Mouse (Mus musculus): ENCODE measurements at regions not wholly inside any gene's neighbourhood (a gene's known extent, or its start where the extent isn't known, plus 50 kb on each side); places are given as distances from the start of the nearest gene placed in this dataset.

DNA sequence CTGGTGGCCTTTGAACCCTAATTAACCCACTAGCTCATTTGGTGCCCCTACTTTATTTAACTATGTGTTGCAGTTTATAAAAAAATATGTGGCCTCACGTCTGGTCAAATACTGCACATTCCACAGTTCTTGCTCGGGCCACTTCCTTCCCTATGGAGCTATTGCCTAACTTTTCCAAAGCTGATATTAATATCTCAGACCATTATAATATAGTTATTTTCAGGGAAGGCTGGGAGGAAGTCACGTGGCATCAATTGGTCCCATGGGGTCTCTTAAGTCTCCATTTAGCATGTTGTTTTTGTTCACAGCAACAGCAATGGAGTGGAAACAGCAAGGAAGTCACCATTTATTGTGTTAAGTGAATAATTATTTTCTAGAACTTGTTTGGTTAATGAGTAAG, 292.9 kb downstream of the Hlx start:
- peak overlapping the region; percentile 31; the same call in 1 of the 2 replicates for H3K27ac ChIP-seq (ENCODE audit: insufficient read depth, low read depth, low read length)
- TF ChIP-seq POLR2A (IDR thresholded peaks at IDR 0.05; ENCODE audit: borderline replicate concordance, low read depth, low read length), result no peak
- TF ChIP-seq CTCF (IDR thresholded peaks at IDR 0.05; ENCODE audit: low read depth, low read length), result no peak
- no peak overlapping the region for H3K4me3 ChIP-seq (ENCODE audit: insufficient read depth, low read length)
- H3K4me1 ChIP-seq (ENCODE audit: control insufficient read depth, insufficient read depth, low read length), result peaks cover 44% of the 10 kb centered on the region

DNA sequence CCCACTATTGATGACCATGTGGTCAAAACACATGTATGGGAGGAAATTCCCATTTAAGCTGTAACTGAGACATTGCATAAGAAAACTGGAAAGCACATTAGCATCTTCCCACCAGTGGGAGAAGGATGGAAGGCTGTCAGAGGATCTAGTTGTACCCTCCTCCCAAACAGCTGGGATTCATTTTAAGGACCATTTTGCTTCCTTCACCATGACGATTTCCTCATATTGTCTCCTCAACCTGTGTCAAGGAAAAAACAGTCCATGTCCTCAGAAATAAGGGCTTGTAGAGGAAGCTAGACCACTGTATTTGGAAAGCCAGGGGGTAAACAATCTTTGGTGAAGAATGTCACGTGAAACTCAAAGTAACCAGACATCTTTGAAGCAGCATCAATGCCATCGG, 296.0 kb downstream of the Hlx start:
- TF ChIP-seq CTCF (IDR thresholded peaks at IDR 0.05; ENCODE audit: low read depth, low read length), result no peak
- no peak for TF ChIP-seq POLR2A (IDR thresholded peaks at IDR 0.05; ENCODE audit: borderline replicate concordance, low read depth, low read length)
- H3K4me3 ChIP-seq (ENCODE audit: insufficient read depth, low read length), result no peak overlapping the region
- H3K4me1 ChIP-seq (ENCODE audit: control insufficient read depth, insufficient read depth, low read length), result peaks cover 28% of the 10 kb centered on the region
- no peak overlapping the region for H3K27ac ChIP-seq (ENCODE audit: insufficient read depth, low read depth, low read length)

DNA sequence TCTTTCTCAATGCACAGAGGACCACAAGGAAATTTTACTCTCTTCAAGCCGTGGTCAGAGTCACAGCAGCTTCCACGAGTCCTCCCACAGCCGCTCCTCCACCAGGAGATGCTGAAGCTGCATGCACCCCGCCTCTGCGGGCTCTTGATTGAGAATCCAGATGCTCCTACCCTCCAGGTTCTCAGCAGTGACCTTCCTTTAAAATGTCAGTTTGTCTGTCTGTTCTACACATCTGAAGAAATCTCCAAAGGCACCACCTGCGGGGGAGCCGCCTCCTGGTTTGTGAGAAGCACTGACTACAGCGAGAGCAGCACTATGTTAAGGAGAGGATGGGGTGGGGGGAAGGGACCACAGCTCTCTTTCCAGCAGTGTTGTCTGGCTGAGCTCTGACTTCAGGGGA, 303.8 kb downstream of the Hlx start:
- H3K27ac ChIP-seq (ENCODE audit: insufficient read depth, low read depth, low read length), result no peak overlapping the region
- H3K4me1 ChIP-seq (ENCODE audit: control insufficient read depth, insufficient read depth, low read length), result no peaks in the 10 kb centered on the region
- TF ChIP-seq POLR2A (IDR thresholded peaks at IDR 0.05; ENCODE audit: borderline replicate concordance, low read depth, low read length) (no peak), CTCF (IDR thresholded peaks at IDR 0.05; ENCODE audit: low read depth, low read length) (no peak)
- H3K4me3 ChIP-seq (ENCODE audit: insufficient read depth, low read length), result no peak overlapping the region

DNA sequence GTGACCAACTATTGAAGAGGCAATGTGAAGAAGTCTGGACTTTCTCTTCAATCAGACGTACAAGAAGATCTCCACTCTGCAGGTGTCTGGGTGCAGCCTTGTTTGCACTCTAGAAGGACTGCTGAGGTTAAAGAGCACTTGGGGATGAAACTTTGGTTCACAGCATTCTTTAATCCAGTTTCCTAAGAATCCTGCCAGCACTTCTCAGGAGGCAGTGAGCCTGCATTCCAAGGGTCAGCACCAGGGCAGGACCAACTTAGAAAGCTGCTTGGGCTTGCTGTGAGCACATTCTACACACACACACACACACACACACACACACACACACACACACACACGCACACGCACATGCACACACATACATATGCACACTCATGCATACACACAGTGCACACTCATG, 304.4 kb downstream of the Hlx start:
- Histone ChIP-seq H3K27ac (ENCODE audit: insufficient read depth, low read depth, low read length) (no peak overlapping the region), H3K4me1 (ENCODE audit: control insufficient read depth, insufficient read depth, low read length) (no peaks in the 10 kb centered on the region), H3K4me3 (ENCODE audit: insufficient read depth, low read length) (no peak overlapping the region)
- TF ChIP-seq POLR2A (IDR thresholded peaks at IDR 0.05; ENCODE audit: borderline replicate concordance, low read depth, low read length) (no peak), CTCF (IDR thresholded peaks at IDR 0.05; ENCODE audit: low read depth, low read length) (no peak)

DNA sequence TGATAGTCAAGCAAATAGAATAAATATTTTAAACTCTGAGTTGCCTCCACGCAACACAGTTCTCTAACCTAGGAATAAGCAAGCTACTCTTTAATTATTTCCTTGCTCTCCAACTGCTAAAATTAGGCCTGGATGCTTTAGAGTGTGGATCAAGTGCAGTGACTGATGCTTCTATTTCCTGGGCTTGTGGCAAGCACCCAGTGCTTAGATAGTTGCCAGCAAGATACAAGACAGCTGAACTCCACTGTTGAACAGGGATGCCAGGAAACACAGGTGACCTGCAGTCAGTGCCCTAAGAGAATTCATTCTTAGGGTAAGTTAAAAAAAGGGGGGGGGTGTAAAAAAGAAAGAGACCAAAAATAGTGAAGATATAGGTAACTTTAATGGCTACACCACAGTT, 306.7 kb downstream of the Hlx start:
- TF ChIP-seq CTCF (IDR thresholded peaks at IDR 0.05; ENCODE audit: low read depth, low read length) (no peak), POLR2A (IDR thresholded peaks at IDR 0.05; ENCODE audit: borderline replicate concordance, low read depth, low read length) (no peak)
- no peak overlapping the region for H3K27ac ChIP-seq (ENCODE audit: insufficient read depth, low read depth, low read length)
- H3K4me1 ChIP-seq (ENCODE audit: control insufficient read depth, insufficient read depth, low read length), result no peaks in the 10 kb centered on the region
- no peak overlapping the region for H3K4me3 ChIP-seq (ENCODE audit: insufficient read depth, low read length)

DNA sequence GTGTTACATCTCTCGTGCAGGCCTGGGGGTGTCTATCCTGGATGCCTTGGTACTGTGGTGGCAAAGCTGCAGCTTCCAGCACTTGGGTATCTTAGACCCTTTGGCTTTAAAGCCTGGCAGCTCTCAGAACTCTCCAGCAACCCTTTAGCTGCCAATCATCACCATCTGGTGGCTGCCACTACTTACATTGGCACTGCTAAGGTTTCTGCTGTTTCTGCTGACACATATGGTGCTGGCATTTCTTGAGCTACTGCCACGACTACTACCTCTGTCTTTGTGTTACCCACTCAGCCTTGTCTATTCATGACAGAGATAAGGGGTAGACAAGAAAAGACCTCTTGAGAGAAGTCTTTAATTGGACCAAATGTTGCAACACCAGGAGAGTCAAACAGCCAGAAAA, 308.4 kb downstream of the Hlx start:
- no peak overlapping the region for H3K27ac ChIP-seq (ENCODE audit: insufficient read depth, low read depth, low read length)
- no peak overlapping the region for H3K4me3 ChIP-seq (ENCODE audit: insufficient read depth, low read length)
- TF ChIP-seq CTCF (IDR thresholded peaks at IDR 0.05; ENCODE audit: low read depth, low read length) (no peak), POLR2A (IDR thresholded peaks at IDR 0.05; ENCODE audit: borderline replicate concordance, low read depth, low read length) (no peak)
- H3K4me1 ChIP-seq (ENCODE audit: control insufficient read depth, insufficient read depth, low read length), result no peaks in the 10 kb centered on the region

DNA sequence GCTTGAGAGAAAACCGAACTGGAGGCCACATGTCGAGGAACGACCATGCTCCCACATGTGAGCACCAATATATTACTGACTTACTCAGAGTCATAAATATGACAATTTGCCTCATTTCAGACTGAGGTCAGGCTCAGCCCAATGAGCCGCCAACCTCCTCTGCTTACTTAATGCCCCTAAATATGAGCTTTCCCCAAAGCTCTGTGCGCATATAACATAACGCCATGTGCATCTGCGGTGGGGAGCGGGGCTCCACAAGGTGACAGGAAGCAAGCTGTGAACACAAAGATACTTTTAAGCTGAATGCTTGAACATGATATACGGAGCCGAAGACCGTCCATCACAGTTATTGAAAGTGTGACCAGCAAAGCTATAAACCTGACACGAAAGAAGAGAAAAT, 319.8 kb downstream of the Hlx start:
- H3K27ac ChIP-seq (ENCODE audit: insufficient read depth, low read depth, low read length), result no peak overlapping the region
- H3K4me3 ChIP-seq (ENCODE audit: insufficient read depth, low read length), result no peak overlapping the region
- TF ChIP-seq CTCF (IDR thresholded peaks at IDR 0.05; ENCODE audit: low read depth, low read length), result no peak
- TF ChIP-seq POLR2A (IDR thresholded peaks at IDR 0.05; ENCODE audit: borderline replicate concordance, low read depth, low read length), result no peak
- no peaks in the 10 kb centered on the region for H3K4me1 ChIP-seq (ENCODE audit: control insufficient read depth, insufficient read depth, low read length)

DNA sequence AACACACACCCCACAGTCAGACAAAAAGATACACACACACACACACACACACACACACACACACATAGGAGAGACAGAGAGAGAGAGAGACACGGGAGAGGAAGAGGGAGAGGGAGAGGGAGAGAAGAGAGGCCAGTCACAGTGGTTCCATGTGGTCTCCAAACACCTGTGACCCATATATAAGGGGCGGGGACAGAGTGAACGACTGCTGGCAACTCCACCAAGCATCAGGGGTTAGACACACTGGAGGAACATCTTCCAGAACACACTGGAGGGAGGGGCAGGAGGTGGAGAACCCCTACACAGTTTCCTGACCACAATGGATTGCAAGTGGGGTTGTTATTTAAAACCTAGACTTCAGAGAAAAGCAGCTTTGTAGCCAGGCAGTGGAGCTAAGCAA, 321.4 kb downstream of the Hlx start:
- no peak overlapping the region for H3K4me3 ChIP-seq (ENCODE audit: insufficient read depth, low read length)
- no peak overlapping the region for H3K27ac ChIP-seq (ENCODE audit: insufficient read depth, low read depth, low read length)
- no peak for TF ChIP-seq POLR2A (IDR thresholded peaks at IDR 0.05; ENCODE audit: borderline replicate concordance, low read depth, low read length)
- no peak for TF ChIP-seq CTCF (IDR thresholded peaks at IDR 0.05; ENCODE audit: low read depth, low read length)
- no peaks in the 10 kb centered on the region for H3K4me1 ChIP-seq (ENCODE audit: control insufficient read depth, insufficient read depth, low read length)

DNA sequence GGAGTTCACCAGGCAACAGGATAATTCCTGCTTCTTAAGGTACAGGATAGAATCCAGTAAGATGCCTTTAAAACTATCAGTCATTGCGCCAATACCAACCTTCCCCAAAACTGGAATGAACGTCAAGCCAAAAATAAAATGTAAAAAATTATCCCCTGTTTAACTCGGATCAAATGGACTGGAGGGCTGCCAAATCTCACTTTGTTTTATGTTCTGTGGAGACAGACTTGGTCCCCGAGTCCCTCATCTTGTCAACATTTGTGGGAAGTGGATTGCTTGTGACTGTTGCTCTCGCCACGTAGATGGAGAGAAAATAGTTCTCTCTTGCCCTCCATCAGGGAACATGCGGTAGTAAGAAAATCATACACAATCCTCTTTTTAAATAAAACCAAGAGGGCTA, 322.4 kb downstream of the Hlx start:
- no peak overlapping the region for H3K27ac ChIP-seq (ENCODE audit: insufficient read depth, low read depth, low read length)
- TF ChIP-seq POLR2A (IDR thresholded peaks at IDR 0.05; ENCODE audit: borderline replicate concordance, low read depth, low read length) (no peak), CTCF (IDR thresholded peaks at IDR 0.05; ENCODE audit: low read depth, low read length) (no peak)
- H3K4me3 ChIP-seq (ENCODE audit: insufficient read depth, low read length), result no peak overlapping the region
- H3K4me1 ChIP-seq (ENCODE audit: control insufficient read depth, insufficient read depth, low read length), result no peaks in the 10 kb centered on the region

DNA sequence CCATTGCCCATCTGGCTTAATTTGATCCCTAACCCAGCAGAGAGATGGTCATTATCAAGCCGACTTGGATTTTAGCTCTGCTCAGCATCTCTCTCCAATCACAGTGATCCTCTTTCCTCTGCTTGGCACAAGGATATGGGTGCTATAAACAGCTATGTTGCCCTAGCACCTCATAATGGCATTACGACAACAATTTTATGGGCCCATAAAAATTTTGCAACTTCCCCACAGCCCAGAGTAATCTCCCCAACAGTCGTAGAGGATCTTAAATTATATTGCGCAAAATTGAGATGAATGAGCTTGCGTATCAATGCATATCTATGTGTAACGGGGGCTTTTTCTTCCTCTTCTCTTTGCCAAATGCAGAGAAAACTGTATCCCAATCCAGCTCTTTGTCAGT, 329.4 kb downstream of the Hlx start:
- no peaks in the 10 kb centered on the region for H3K4me1 ChIP-seq (ENCODE audit: control insufficient read depth, insufficient read depth, low read length)
- H3K4me3 ChIP-seq (ENCODE audit: insufficient read depth, low read length), result no peak overlapping the region
- no peak overlapping the region for H3K27ac ChIP-seq (ENCODE audit: insufficient read depth, low read depth, low read length)
- no peak for TF ChIP-seq POLR2A (IDR thresholded peaks at IDR 0.05; ENCODE audit: borderline replicate concordance, low read depth, low read length)
- TF ChIP-seq CTCF (IDR thresholded peaks at IDR 0.05; ENCODE audit: low read depth, low read length), result no peak

DNA sequence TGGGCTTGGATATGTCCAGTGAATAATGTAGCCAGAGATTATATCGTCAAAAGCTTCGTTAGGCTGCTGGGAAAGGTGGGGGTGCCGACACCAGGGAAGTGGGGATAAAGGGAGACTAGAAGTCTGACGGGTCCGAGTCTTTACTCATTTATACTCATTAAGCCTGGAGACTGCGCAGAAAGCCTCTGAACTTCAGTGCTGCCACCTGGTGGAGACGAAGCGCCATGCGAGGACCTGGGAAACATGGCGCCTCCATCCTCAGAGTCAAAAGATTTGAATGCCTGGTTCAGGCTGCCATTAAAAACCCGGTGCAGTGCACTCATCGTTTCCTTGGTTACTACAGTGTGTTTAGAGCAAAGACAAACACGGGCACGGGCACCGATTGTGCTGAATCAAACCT, 337.2 kb downstream of the Hlx start:
- H3K4me3 ChIP-seq (ENCODE audit: insufficient read depth, low read length), result no peak overlapping the region
- no peaks in the 10 kb centered on the region for H3K4me1 ChIP-seq (ENCODE audit: control insufficient read depth, insufficient read depth, low read length)
- no peak overlapping the region for H3K27ac ChIP-seq (ENCODE audit: insufficient read depth, low read depth, low read length)
- no peak for TF ChIP-seq POLR2A (IDR thresholded peaks at IDR 0.05; ENCODE audit: borderline replicate concordance, low read depth, low read length)
- peak; percentile 86 for TF ChIP-seq CTCF (IDR thresholded peaks at IDR 0.05; ENCODE audit: low read depth, low read length)

Measured in bone marrow macrophage, adult 2 months (primary cell).